Mouse (Mus musculus) liver, postnatal 0 days (tissue): ENCODE results near the gene Tsc22d4.

Experiments used
- CTCF ChIP-seq: sonication (generic); IDR thresholded peaks from 2 replicates; pipeline ENCODE4 v1.5.1; 2016; ENCODE audit warnings: antibody characterized with exemption, low read depth
- EP300 ChIP-seq: IDR thresholded peaks from 2 replicates; pipeline ENCODE4 v1.6.1; 2016; ENCODE audit warnings: antibody characterized with exemption, low read depth, mild to moderate bottlenecking

GRCm38 (mm10) chr5:137777267-137777845, 31.8 kb downstream of the Tsc22d4 start:
- no peak for TF ChIP-seq CTCF
- TF ChIP-seq EP300 = no peak
